Mouse (Mus musculus) brain, embryonic 14.5 days (tissue): ENCODE measurements at regions not wholly inside any gene's neighbourhood (a gene's known extent, or its start where the extent isn't known, plus 50 kb on each side); places are given as distances from the start of the nearest gene placed in this dataset.

Experiments used
- CTCF ChIP-seq: fragments of 200-500 bp; IDR thresholded peaks from 2 replicates; pipeline ENCODE4 v1.5.1; 2012; ENCODE audit warnings: inconsistent platforms, mild to moderate bottlenecking, moderate library complexity, borderline replicate concordance; ENCODE audit not compliant: insufficient read depth, insufficient read length; ENCODE audit errors: extremely low read depth
- POLR2A ChIP-seq: fragments of 200-500 bp; IDR thresholded peaks from 2 replicates; pipeline ENCODE4 v1.6.1; 2012; ENCODE audit warnings: mild to moderate bottlenecking, inconsistent platforms, borderline replicate concordance; ENCODE audit not compliant: poor library complexity, insufficient read depth, insufficient read length, severe bottlenecking; ENCODE audit errors: extremely low read depth

GRCm38 (mm10) chr4:139892678-139893077 is 59.4 kb upstream of the Pax7 start:
- TF ChIP-seq POLR2A: no peak
- TF ChIP-seq CTCF: no peak
